Mouse (Mus musculus): ENCODE results near the gene Pde4d. TPM values are rescaled to one million over a fixed set of nuclear protein-coding genes. Genes with fewer than 3 reads are reported as not detected.

The Pde4d gene
- polyA plus RNA-seq, 1 experiment, result 15.1 TPM

DNA sequence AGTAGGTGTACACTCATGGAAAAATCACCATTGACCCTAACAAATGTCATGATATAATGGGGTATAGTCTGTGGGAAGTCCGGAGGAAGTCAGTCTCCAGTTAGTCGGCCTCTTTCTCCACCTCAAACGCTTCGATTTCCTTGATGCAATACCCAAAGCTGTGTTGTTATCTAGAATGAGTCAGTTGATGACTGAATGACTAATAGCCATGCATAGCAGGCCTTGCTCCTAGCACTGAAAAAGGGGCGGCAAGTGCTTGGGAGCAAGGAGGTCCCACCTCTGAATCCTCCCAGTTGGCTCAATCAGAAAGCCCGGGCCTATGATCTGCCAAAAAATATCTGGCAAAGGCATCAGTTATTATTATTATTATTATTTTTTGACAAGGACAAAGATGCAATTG lies 1209.4 kb downstream of the Pde4d start:
- H3K27me3 ChIP-seq (ENCODE audit: control insufficient read depth, insufficient read depth, insufficient read length), result no peaks in the 10 kb centered on the region
- no peaks in the 10 kb centered on the region for H3K79me3 ChIP-seq (ENCODE audit: low read depth)
- no peak overlapping the region for H3K4me3 ChIP-seq (ENCODE audit: insufficient read depth, poor library complexity, severe bottlenecking)
- no peaks in the 10 kb centered on the region for H3K36me3 ChIP-seq (ENCODE audit: control insufficient read depth, insufficient read depth)
- H3ac ChIP-seq (ENCODE audit: control insufficient read depth, insufficient read length, low read depth), result no peak overlapping the region
- TF ChIP-seq MAX (IDR thresholded peaks at IDR 0.05), result no peak
- peak; percentile 42 for TF ChIP-seq FOSL1 (IDR thresholded peaks at IDR 0.05; ENCODE audit: insufficient read depth, low read length, poor library complexity, severe bottlenecking)
- peak; percentile 14 for TF ChIP-seq MYOD1 (IDR thresholded peaks at IDR 0.05; ENCODE audit: control insufficient read depth, insufficient read length, low read depth)
- no peak for TF ChIP-seq USF1 (IDR thresholded peaks at IDR 0.05; ENCODE audit: low read depth)
- no peak for TF ChIP-seq MYOG (IDR thresholded peaks at IDR 0.05; ENCODE audit: control insufficient read depth, extremely low read depth, insufficient read length)
- no peak for TF ChIP-seq CTCF (IDR thresholded peaks at IDR 0.05; ENCODE audit: control insufficient read depth, insufficient read depth, insufficient read length)
- peak; percentile 83 for TF ChIP-seq CEBPB (IDR thresholded peaks at IDR 0.05; ENCODE audit: low read depth)
- no peaks in the 10 kb centered on the region for H3K79me2 ChIP-seq (ENCODE audit: control insufficient read depth, insufficient read depth)

DNA sequence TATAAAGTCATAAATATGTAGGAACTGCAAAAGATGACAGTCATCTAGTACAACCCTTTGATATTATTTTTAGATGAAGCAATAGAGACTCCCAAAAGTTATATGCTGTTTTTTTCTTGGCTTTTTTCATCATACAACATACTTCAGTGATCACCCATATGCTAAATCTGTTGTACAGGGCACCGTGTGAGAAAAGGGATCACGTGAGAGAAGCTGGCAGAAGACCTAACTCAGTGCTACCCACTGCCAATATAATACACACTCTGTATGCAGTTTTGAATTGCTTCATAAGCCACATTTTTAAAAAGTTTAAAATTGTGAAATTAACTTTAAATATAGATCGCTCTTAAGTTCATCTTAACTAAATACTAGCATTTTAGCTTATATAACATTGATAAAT lies 1211.6 kb downstream of the Pde4d start:
- no peaks in the 10 kb centered on the region for H3K79me3 ChIP-seq (ENCODE audit: low read depth)
- TF ChIP-seq CTCF (IDR thresholded peaks at IDR 0.05; ENCODE audit: control insufficient read depth, insufficient read depth, insufficient read length) (no peak), CEBPB (IDR thresholded peaks at IDR 0.05; ENCODE audit: low read depth) (no peak), FOSL1 (IDR thresholded peaks at IDR 0.05; ENCODE audit: insufficient read depth, low read length, poor library complexity, severe bottlenecking) (no peak)

DNA sequence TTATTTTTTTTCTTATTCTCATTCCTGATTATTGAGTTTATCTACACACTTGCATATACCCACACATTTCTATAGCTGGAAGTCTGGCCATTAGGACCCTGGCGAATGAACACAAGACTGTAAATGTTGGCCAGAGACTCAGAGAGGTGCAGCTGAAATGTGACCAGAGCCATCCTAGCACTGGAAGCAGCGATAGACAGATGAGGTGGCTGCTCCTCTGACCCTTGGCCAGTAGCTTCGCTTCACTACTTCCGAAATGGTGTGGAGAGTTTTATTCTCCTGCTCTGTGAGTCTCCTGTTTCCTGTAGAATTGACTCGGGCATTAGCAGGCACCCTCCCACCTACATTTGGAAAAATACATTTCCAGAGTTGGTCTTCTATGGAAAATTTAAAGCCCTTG lies 1212.4 kb downstream of the Pde4d start:
- no peak for TF ChIP-seq CEBPB (IDR thresholded peaks at IDR 0.05; ENCODE audit: low read depth)
- TF ChIP-seq MYOG (IDR thresholded peaks at IDR 0.05; ENCODE audit: control insufficient read depth, extremely low read depth, insufficient read length), result no peak
- no peak for TF ChIP-seq CTCF (IDR thresholded peaks at IDR 0.05; ENCODE audit: control insufficient read depth, insufficient read depth, insufficient read length)
- H3K79me2 ChIP-seq (ENCODE audit: control insufficient read depth, insufficient read depth), result no peaks in the 10 kb centered on the region
- H3K4me3 ChIP-seq (ENCODE audit: insufficient read depth, poor library complexity, severe bottlenecking), result no peak overlapping the region
- H3ac ChIP-seq (ENCODE audit: control insufficient read depth, insufficient read length, low read depth), result peak overlapping the region; percentile 19
- no peaks in the 10 kb centered on the region for H3K36me3 ChIP-seq (ENCODE audit: control insufficient read depth, insufficient read depth)
- H3K27me3 ChIP-seq (ENCODE audit: control insufficient read depth, insufficient read depth, insufficient read length), result no peaks in the 10 kb centered on the region
- H3K79me3 ChIP-seq (ENCODE audit: low read depth), result no peaks in the 10 kb centered on the region

More for the DNA sequence above, 1211.6 kb downstream of the Pde4d start:
- H3K79me2 ChIP-seq (ENCODE audit: control insufficient read depth, insufficient read depth), result no peaks in the 10 kb centered on the region
- no peaks in the 10 kb centered on the region for H3K36me3 ChIP-seq (ENCODE audit: control insufficient read depth, insufficient read depth)
- H3ac ChIP-seq (ENCODE audit: control insufficient read depth, insufficient read length, low read depth), result no peak overlapping the region
- no peaks in the 10 kb centered on the region for H3K27me3 ChIP-seq (ENCODE audit: control insufficient read depth, insufficient read depth, insufficient read length)
- H3K4me3 ChIP-seq (ENCODE audit: insufficient read depth, poor library complexity, severe bottlenecking), result no peak overlapping the region

DNA sequence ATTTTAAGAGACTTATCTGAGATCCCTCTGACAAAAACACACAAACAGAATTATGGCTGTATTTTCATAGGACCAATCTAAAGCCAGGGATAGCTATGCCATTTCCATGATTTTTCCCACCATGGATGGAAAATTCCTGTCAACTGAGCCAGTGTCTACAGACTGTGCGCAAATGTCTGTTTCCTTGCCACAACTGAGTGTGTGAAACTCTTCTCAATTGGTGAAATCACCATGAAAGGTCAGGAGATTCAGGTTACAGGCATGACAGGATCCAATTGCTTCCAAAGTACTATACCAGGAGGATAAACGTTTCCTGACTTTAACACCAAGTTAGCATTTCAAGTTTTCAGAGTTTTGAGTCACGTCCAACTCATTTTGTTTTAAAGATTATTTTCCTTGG lies 1213.0 kb downstream of the Pde4d start:
- Histone ChIP-seq H3K36me3 (ENCODE audit: control insufficient read depth, insufficient read depth) (no peaks in the 10 kb centered on the region), H3ac (ENCODE audit: control insufficient read depth, insufficient read length, low read depth) (no peak overlapping the region), H3K4me3 (ENCODE audit: insufficient read depth, poor library complexity, severe bottlenecking) (no peak overlapping the region), H3K79me3 (ENCODE audit: low read depth) (no peaks in the 10 kb centered on the region), H3K79me2 (ENCODE audit: control insufficient read depth, insufficient read depth) (no peaks in the 10 kb centered on the region), H3K27me3 (ENCODE audit: control insufficient read depth, insufficient read depth, insufficient read length) (no peaks in the 10 kb centered on the region)
- TF ChIP-seq CEBPB (IDR thresholded peaks at IDR 0.05; ENCODE audit: low read depth) (no peak), MYOG (IDR thresholded peaks at IDR 0.05; ENCODE audit: control insufficient read depth, extremely low read depth, insufficient read length) (no peak), MAX (IDR thresholded peaks at IDR 0.05) (no peak), FOSL1 (IDR thresholded peaks at IDR 0.05; ENCODE audit: insufficient read depth, low read length, poor library complexity, severe bottlenecking) (no peak), CTCF (IDR thresholded peaks at IDR 0.05; ENCODE audit: control insufficient read depth, insufficient read depth, insufficient read length) (no peak), MYOD1 (IDR thresholded peaks at IDR 0.05; ENCODE audit: control insufficient read depth, insufficient read length, low read depth) (no peak), USF1 (IDR thresholded peaks at IDR 0.05; ENCODE audit: low read depth) (no peak)

DNA sequence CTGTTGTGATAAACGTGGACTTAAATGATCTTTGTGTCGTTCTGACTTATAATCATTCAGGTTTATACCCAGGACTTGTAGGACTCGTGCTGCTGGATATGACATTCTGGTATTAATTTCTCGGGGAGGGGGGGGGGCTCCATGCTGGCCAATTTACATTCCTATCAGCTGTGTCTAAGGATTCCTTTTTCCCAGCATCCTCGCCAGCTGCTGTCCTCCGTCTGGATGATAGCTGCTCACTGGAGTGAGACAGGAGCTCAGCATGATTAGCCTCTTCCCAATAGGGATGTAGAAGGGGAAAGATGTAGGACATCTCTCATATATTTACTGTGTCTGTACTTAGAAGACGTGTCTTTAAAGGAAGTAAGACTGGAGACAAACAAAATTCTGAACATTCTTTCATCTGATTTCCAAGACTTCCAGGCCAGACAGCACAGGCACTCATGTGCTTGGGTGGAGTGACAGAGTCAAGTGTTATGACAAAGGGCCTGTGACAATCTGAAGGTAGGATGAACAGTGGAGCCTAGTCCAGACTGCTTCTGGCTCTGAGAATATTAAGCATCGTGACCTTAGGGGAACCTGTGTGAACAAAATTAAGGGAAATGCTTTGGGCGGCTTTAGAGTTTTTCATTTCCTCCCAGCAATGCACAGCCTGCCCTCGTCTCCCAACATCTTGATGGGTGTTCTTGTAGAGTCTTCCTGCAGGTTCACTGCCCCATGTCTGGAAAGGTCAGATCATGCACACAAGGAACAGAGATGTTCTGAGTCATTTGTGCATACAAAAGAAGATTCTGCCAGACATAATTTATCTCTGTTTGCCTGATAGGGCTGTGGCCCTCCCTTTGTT lies 1215.4 kb downstream of the Pde4d start:
- Histone ChIP-seq H3K27me3 (ENCODE audit: control insufficient read depth, insufficient read depth, insufficient read length) (no peaks in the 10 kb centered on the region), H3K4me3 (ENCODE audit: insufficient read depth, poor library complexity, severe bottlenecking) (no peak overlapping the region), H3K36me3 (ENCODE audit: control insufficient read depth, insufficient read depth) (no peaks in the 10 kb centered on the region), H3K79me3 (ENCODE audit: low read depth) (no peaks in the 10 kb centered on the region), H3K79me2 (ENCODE audit: control insufficient read depth, insufficient read depth) (no peaks in the 10 kb centered on the region), H3ac (ENCODE audit: control insufficient read depth, insufficient read length, low read depth) (no peak overlapping the region)
- no peak for TF ChIP-seq USF1 (IDR thresholded peaks at IDR 0.05; ENCODE audit: low read depth)
- no peak for TF ChIP-seq CTCF (IDR thresholded peaks at IDR 0.05; ENCODE audit: control insufficient read depth, insufficient read depth, insufficient read length)
- TF ChIP-seq MYOG (IDR thresholded peaks at IDR 0.05; ENCODE audit: control insufficient read depth, extremely low read depth, insufficient read length), result no peak
- TF ChIP-seq MAX (IDR thresholded peaks at IDR 0.05), result no peak
- peak; percentile 92 for TF ChIP-seq MYOD1 (IDR thresholded peaks at IDR 0.05; ENCODE audit: control insufficient read depth, insufficient read length, low read depth)
- no peak for TF ChIP-seq CEBPB (IDR thresholded peaks at IDR 0.05; ENCODE audit: low read depth)
- TF ChIP-seq FOSL1 (IDR thresholded peaks at IDR 0.05; ENCODE audit: insufficient read depth, low read length, poor library complexity, severe bottlenecking), result no peak
